Comparison of ENCODE assay signal across 8 mouse cellular contexts in genomic region chr6:85431842-85432431, GRCm38 (mm10). TPM values are rescaled to one million over a fixed set of nuclear protein-coding genes. Genes with fewer than 3 reads are reported as not detected.
DNase-seq lines count a peak whose midpoint lies in the region; ATAC-seq lines count a peak whose summit lies in the region.

TSS of gene Smyd5 (plus strand) at chr6:85431989.

- ATAC-seq in heart, embryonic 11.5 days (replicated peaks; ENCODE audit: insufficient number of reproducible peaks, low FRiP score, low TSS enrichment) = peak; percentile 74
- peak; percentile 82 for ATAC-seq in kidney, embryonic 16.5 days (ENCODE audit: low FRiP score, low TSS enrichment)

- DNase-seq in CD4-positive helper T cell, adult 2 months (ENCODE audit: low read depth, low spot score) = peak; percentile 88
- peak; percentile 20 for DNase-seq in brain, embryonic 18.5 days (ENCODE audit: low read depth, low spot score)
- DNase-seq in liver = peak; percentile 90
- DNase-seq in monocyte, adult 2 months (ENCODE audit: low read depth in 1 of 2, low spot score in 2 of 2) = peak; percentile 38 to 75
- peak; percentile 81 to 86 for DNase-seq in spleen, postnatal 36 days (ENCODE audit: low spot score in 2 of 2)

- H3K27me3 ChIP-seq in erythroblast, embryonic 14.5 days (ENCODE audit: control insufficient read depth) = peaks cover 7% of the 10 kb centered on the region
- H3K27me3 ChIP-seq in heart, embryonic 11.5 days (ENCODE audit: control insufficient read depth, insufficient read depth, low read length) = peaks cover 9% of the 10 kb centered on the region
- no peaks in the 10 kb centered on the region for H3K27me3 ChIP-seq in kidney, embryonic 16.5 days (ENCODE audit: insufficient read depth, low read length)

- H3K36me3 ChIP-seq in erythroblast, embryonic 14.5 days (ENCODE audit: control insufficient read depth) = no peaks in the 10 kb centered on the region
- no peaks in the 10 kb centered on the region for H3K36me3 ChIP-seq in heart, embryonic 11.5 days (ENCODE audit: control insufficient read depth, insufficient read depth, low read length)
- no peaks in the 10 kb centered on the region for H3K36me3 ChIP-seq in kidney, embryonic 16.5 days (ENCODE audit: insufficient read depth, low read length)

- no peak within 1 kb of the TSS for H3K27ac ChIP-seq in heart, embryonic 11.5 days (ENCODE audit: low read depth, low read length)
- no peak within 1 kb of the TSS for H3K27ac ChIP-seq in kidney, embryonic 16.5 days (ENCODE audit: low read length)

- peak within 1 kb of the TSS; percentile 88 for H3K9ac ChIP-seq in heart, embryonic 11.5 days (ENCODE audit: low read depth, low read length)
- peak within 1 kb of the TSS; percentile 86 for H3K9ac ChIP-seq in kidney, embryonic 16.5 days (replicated peaks; ENCODE audit: low read length)

- H3K4me1 ChIP-seq in erythroblast, embryonic 14.5 days (ENCODE audit: control insufficient read depth) = peaks cover 25% of the 10 kb centered on the region
- H3K4me1 ChIP-seq in heart, embryonic 11.5 days (ENCODE audit: control insufficient read depth, insufficient read depth, low read length) = peaks cover 5% of the 10 kb centered on the region; the same call in 1 of the 2 replicates
- H3K4me1 ChIP-seq in kidney, embryonic 16.5 days (ENCODE audit: insufficient read depth, low read length) = peaks cover 11% of the 10 kb centered on the region

- peak within 1 kb of the TSS; percentile 81 for H3K4me3 ChIP-seq in erythroblast, embryonic 14.5 days (replicated peaks)
- peak within 1 kb of the TSS; percentile 89 for H3K4me3 ChIP-seq in heart, embryonic 11.5 days (ENCODE audit: low read depth, low read length)
- H3K4me3 ChIP-seq in kidney, embryonic 16.5 days (ENCODE audit: low read length) = peak within 1 kb of the TSS; percentile 90

- no peaks in the 10 kb centered on the region for H3K9me3 ChIP-seq in erythroblast, embryonic 14.5 days (ENCODE audit: control insufficient read depth, low read length)
- H3K9me3 ChIP-seq in heart, embryonic 11.5 days (replicated peaks; ENCODE audit: control insufficient read depth, low read length) = no peaks in the 10 kb centered on the region
- no peaks in the 10 kb centered on the region for H3K9me3 ChIP-seq in kidney, embryonic 16.5 days (ENCODE audit: low read length)

- under 1% methylated on average over 37 of the region's 39 CpGs for WGBS in heart, embryonic 11.5 days (ENCODE audit: insufficient replicate concordance)
- WGBS in kidney, embryonic 16.5 days = under 1% methylated on average over 39 of the region's 39 CpGs

- H3K4me2 ChIP-seq in heart, embryonic 11.5 days = peak within 1 kb of the TSS; percentile 92
- H3K4me2 ChIP-seq in kidney, embryonic 16.5 days (replicated peaks; ENCODE audit: low read depth, low read length) = peak within 1 kb of the TSS; percentile 75

RNA-seq across cellular contexts. Expression of gene Smyd5, which starts in this region (rescaled TPM):
- 0.37 and 0.47 TPM in 2 replicates for polyA plus RNA-seq in erythroblast, embryonic 14.5 days (2012)
- 38.8 and 42.5 TPM in 2 replicates for polyA plus RNA-seq in heart, embryonic 11.5 days (2014; fragmentation: Nextera tagmentation; extraction: Ambion mirVana)
- polyA plus RNA-seq in kidney, embryonic 16.5 days (2015; fragmentation: Nextera tagmentation; extraction: Ambion mirVana) = 74.4 and 77.0 TPM in 2 replicates

Comparison
In these comparisons a context has a peak if more than half of its experiments do, and no peak if none do; other contexts are left out.
1. RNA of gene Smyd5 (polyA plus RNA-seq): 74.4 to 77.0 TPM in kidney, embryonic 16.5 days and 38.8 to 42.5 TPM in heart, embryonic 11.5 days; 0.37 to 0.47 TPM in erythroblast, embryonic 14.5 days; every median in the first group is over 10 times any median in the second.
2. DNase-seq: peak in every context shown above with its lines; median percentile 90 in liver; 88 in CD4-positive helper T cell, adult 2 months; 84 in spleen, postnatal 36 days; 56 in monocyte, adult 2 months; 20 in brain, embryonic 18.5 days.
3. Peak in every context shown above with its lines, with median percentiles within 50 percentile points of each other: H3K4me3 ChIP-seq.